Mouse (Mus musculus): ENCODE measurements at regions not wholly inside any gene's neighbourhood (a gene's known extent, or its start where the extent isn't known, plus 50 kb on each side); places are given as distances from the start of the nearest gene placed in this dataset.
"Not testable (repeated sequence)": the region's sequence is repeated elsewhere in the genome, so short reads cannot be mapped to it uniquely, and the experiment has no call there.

DNA sequence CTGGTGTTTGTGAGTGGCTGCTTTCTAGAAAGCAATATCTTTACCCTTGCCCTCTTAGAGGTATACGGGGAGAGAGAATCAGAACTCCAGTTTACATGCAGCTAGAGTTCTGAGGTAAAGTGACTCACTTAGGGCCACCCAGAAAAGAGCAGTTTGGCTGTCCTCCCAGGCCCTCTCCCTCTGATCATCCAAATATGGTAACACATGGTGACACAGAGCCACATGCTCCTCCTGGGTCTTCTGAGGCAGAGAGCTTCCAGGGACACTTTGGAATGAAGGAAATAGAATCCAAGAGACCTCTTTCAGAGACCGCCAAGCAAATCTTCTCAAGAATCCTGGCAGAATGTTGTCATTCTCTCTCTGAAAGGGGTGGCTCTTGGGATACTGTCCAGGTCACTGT, 1338.7 kb upstream of the A1bg start:
- no peak overlapping the region for H3K4me3 ChIP-seq (ENCODE audit: low read depth, low read length)
- H3K27me3 ChIP-seq (ENCODE audit: control insufficient read depth, insufficient read depth, low read depth, low read length): no peaks in the 10 kb centered on the region
- no peaks in the 10 kb centered on the region for H3K9me3 ChIP-seq (replicated peaks; ENCODE audit: control insufficient read depth, low read length, poor library complexity, severe bottlenecking)
- ATAC-seq: no peak
- no peak overlapping the region for H3K27ac ChIP-seq (ENCODE audit: low read length)
- H3K9ac ChIP-seq (ENCODE audit: low read depth, low read length): no peak overlapping the region
- no peaks in the 10 kb centered on the region for H3K36me3 ChIP-seq (ENCODE audit: control insufficient read depth, insufficient read depth, low read length)
- no peak overlapping the region for H3K4me2 ChIP-seq (ENCODE audit: low read length)
- 94% methylated on average over 2 of the region's 2 CpGs for WGBS
- H3K4me1 ChIP-seq (ENCODE audit: control insufficient read depth, insufficient read depth, low read length): peaks cover 3% of the 10 kb centered on the region; the same call in 1 of the 2 replicates

DNA sequence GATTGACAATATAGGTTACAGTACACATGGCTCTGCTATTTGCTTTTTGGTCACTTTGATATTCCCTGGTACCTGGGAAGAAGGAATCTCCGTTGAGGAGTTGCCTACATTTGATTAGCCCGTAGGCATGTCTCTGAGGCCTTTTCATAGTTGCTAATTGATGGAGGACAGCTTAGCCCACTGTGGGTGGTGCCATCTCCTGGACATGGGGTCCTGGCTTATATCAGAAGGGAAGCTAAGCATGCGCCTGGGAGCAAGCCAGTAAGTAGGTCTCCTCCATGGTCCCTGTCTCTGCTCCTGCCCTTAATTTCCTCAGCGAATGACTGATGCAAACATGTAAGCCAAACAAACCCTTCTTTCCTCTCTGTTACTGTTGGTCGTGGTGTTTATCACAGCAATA, 1335.8 kb upstream of the A1bg start:
- Histone ChIP-seq H3K4me1 (ENCODE audit: control insufficient read depth, insufficient read depth, low read length) (peaks cover 3% of the 10 kb centered on the region; the same call in 1 of the 2 replicates), H3K4me2 (ENCODE audit: low read length) (no peak overlapping the region), H3K36me3 (ENCODE audit: control insufficient read depth, insufficient read depth, low read length) (no peaks in the 10 kb centered on the region), H3K4me3 (ENCODE audit: low read depth, low read length) (no peak overlapping the region), H3K27me3 (ENCODE audit: control insufficient read depth, insufficient read depth, low read depth, low read length) (no peaks in the 10 kb centered on the region), H3K27ac (ENCODE audit: low read length) (no peak overlapping the region), H3K9me3 (replicated peaks; ENCODE audit: control insufficient read depth, low read length, poor library complexity, severe bottlenecking) (no peaks in the 10 kb centered on the region), H3K9ac (ENCODE audit: low read depth, low read length) (no peak overlapping the region)
- ATAC-seq: no peak
- WGBS: 80% methylated on average over 5 of the region's 5 CpGs

DNA sequence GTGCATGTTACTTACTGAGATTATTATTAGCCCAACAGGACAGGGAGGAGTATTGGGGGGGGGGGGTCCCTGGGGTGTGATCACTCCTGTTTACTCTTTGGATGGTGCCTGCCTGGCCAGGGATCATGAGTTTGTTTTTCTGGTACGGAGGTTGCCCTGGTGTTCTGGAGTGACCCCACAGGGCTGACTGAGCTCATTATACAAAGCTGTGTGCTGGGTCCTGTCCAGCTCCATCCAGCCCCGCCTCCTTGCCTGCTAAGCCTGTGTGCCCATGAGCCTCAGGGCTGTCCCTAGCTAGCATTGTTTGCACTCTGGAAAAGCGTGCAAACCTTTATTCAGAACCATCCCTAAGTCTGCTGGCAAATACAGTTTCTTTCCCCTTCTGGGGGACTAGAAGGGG, 1335.1 kb upstream of the A1bg start:
- peak; percentile 89 for ATAC-seq
- Histone ChIP-seq H3K27me3 (ENCODE audit: control insufficient read depth, insufficient read depth, low read depth, low read length) (no peaks in the 10 kb centered on the region), H3K4me1 (ENCODE audit: control insufficient read depth, insufficient read depth, low read length) (peaks cover 3% of the 10 kb centered on the region; the same call in 1 of the 2 replicates), H3K4me2 (ENCODE audit: low read length) (no peak overlapping the region), H3K9ac (ENCODE audit: low read depth, low read length) (no peak overlapping the region), H3K27ac (ENCODE audit: low read length) (no peak overlapping the region), H3K36me3 (ENCODE audit: control insufficient read depth, insufficient read depth, low read length) (no peaks in the 10 kb centered on the region), H3K4me3 (ENCODE audit: low read depth, low read length) (no peak overlapping the region), H3K9me3 (replicated peaks; ENCODE audit: control insufficient read depth, low read length, poor library complexity, severe bottlenecking) (no peaks in the 10 kb centered on the region)
- WGBS: 11% methylated on average over 3 of the region's 3 CpGs

DNA sequence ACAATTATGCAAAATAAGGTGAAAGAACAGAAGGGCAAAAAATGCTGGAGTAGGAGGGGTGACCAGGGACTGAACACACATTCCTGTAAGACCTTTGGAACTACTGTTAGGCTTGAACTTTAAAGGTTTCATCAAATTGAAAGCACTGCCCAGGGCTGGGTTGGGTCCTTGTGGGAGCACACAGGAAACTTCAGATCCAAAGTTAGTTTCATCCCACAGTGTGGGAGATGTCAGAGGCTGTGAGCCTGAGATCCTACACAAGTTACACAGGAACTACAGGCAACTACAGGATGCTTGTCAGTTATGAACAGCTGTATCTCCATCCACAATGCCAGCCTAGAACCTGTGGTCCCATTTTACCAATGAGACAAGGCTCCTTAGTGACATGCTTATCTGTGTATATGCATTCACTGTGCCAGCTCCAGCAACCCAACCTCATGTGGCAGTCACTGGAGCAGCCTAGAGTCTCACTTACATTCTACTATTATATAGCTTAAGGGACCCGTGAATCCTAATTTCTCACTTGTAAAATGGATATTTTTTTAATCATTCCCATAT, 1334.4 kb upstream of the A1bg start:
- 96% methylated on average over 1 of the region's 1 CpGs for WGBS
- Histone ChIP-seq H3K36me3 (ENCODE audit: control insufficient read depth, insufficient read depth, low read length) (no peaks in the 10 kb centered on the region), H3K9me3 (replicated peaks; ENCODE audit: control insufficient read depth, low read length, poor library complexity, severe bottlenecking) (no peaks in the 10 kb centered on the region), H3K27ac (ENCODE audit: low read length) (no peak overlapping the region), H3K27me3 (ENCODE audit: control insufficient read depth, insufficient read depth, low read depth, low read length) (no peaks in the 10 kb centered on the region), H3K4me1 (ENCODE audit: control insufficient read depth, insufficient read depth, low read length) (peaks cover 3% of the 10 kb centered on the region; the same call in 1 of the 2 replicates), H3K9ac (ENCODE audit: low read depth, low read length) (no peak overlapping the region), H3K4me2 (ENCODE audit: low read length) (no peak overlapping the region), H3K4me3 (ENCODE audit: low read depth, low read length) (no peak overlapping the region)
- ATAC-seq: no peak; the same call in 1 of the 2 replicates

DNA sequence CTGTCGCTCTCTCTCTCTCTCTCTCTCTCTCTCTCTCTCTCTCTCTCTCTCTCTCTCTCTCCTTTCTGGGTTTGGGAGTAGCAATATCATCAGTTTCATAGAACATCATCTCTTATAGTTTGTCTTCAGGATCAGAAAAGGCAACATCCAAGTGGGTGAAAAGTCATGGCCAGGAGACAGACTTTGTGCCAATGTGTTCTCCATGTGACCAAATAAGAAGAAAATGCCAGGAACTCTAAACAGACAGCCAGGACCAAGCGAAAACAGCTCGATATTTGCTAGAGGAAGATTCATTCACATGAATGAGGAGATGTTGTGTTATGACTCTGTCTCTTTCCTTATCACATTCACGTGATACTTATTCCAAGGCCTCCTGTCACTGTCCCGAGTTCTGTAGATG, 1332.8 kb upstream of the A1bg start:
- no peak overlapping the region for H3K27ac ChIP-seq (ENCODE audit: low read length)
- H3K4me2 ChIP-seq (ENCODE audit: low read length): no peak overlapping the region
- 85% methylated on average over 5 of the region's 5 CpGs for WGBS
- H3K4me3 ChIP-seq (ENCODE audit: low read depth, low read length): no peak overlapping the region
- H3K4me1 ChIP-seq (ENCODE audit: control insufficient read depth, insufficient read depth, low read length): peaks cover 3% of the 10 kb centered on the region; the same call in 1 of the 2 replicates
- no peak for ATAC-seq
- no peak overlapping the region for H3K9ac ChIP-seq (ENCODE audit: low read depth, low read length)
- no peaks in the 10 kb centered on the region for H3K9me3 ChIP-seq (replicated peaks; ENCODE audit: control insufficient read depth, low read length, poor library complexity, severe bottlenecking)
- no peaks in the 10 kb centered on the region for H3K36me3 ChIP-seq (ENCODE audit: control insufficient read depth, insufficient read depth, low read length)
- no peaks in the 10 kb centered on the region for H3K27me3 ChIP-seq (ENCODE audit: control insufficient read depth, insufficient read depth, low read depth, low read length)

DNA sequence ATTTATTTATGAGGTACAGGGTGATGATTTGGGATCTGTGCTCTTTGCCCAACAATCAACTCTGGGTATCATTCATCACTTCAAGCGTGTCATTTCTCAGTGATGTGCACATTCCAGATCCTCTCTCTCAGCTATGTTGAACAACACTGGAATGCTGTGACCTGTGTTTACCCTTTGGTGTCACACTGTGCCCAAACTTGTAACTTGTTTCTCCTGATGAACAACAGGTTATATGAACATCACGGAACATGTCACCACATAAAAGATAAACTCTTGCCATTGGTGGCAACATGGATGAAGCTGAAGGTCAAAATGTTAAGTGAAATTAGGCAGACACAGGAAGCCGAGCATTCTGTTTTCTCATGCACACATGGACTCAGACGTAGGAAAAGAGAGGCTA, 1330.9 kb upstream of the A1bg start:
- 90% methylated on average over 4 of the region's 4 CpGs for WGBS
- ATAC-seq: no peak

DNA sequence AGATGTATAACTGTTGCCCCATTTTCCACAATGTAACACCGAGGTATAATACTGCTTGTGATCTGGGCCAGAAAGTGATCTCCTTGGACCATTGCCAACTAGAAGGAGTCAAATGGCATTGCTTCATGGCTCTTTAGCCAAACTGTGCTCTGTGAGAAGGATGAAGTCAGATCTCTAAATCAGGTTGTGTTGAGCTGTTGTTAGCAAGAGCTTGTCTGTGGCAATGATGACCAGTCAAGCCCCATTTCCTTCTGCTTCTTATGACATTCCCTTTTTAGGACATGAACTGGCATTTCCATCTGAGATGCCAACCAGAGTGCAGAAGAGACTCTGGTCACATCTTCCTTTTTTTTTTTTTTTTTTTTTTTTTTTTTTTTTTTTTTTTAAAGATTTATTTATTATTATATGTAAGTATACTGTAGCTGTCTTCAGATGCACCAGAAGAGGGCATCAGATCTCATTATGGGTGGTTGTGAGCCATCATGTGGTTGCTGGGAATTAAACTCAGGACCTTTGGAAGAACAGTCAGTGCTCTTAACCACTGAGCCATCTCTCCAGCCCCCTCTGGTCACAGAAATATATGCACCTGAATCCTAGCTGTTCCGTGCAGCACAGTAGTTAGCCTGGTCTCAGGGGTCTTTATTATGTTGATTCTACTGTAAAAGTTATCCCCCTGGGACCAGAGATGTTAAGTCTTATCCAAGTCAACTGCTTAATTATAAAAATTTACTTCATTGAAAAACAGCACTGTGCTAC, 1329.4 kb upstream of the A1bg start:
- not testable (repeated sequence) for H3K4me3 ChIP-seq (ENCODE audit: low read depth, low read length); H3K9me3 ChIP-seq (replicated peaks; ENCODE audit: control insufficient read depth, low read length, poor library complexity, severe bottlenecking); H3K27me3 ChIP-seq (ENCODE audit: control insufficient read depth, insufficient read depth, low read depth, low read length); ATAC-seq; H3K36me3 ChIP-seq (ENCODE audit: control insufficient read depth, insufficient read depth, low read length); H3K4me2 ChIP-seq (ENCODE audit: low read length); H3K27ac ChIP-seq (ENCODE audit: low read length); H3K4me1 ChIP-seq (ENCODE audit: control insufficient read depth, insufficient read depth, low read length); H3K9ac ChIP-seq (ENCODE audit: low read depth, low read length)
- WGBS: 84% methylated on average over 2 of the region's 2 CpGs

More for the DNA sequence above, 1330.9 kb upstream of the A1bg start:
- no peaks in the 10 kb centered on the region for H3K27me3 ChIP-seq (ENCODE audit: control insufficient read depth, insufficient read depth, low read depth, low read length)
- no peaks in the 10 kb centered on the region for H3K36me3 ChIP-seq (ENCODE audit: control insufficient read depth, insufficient read depth, low read length)
- no peak overlapping the region for H3K4me3 ChIP-seq (ENCODE audit: low read depth, low read length)
- H3K9me3 ChIP-seq (replicated peaks; ENCODE audit: control insufficient read depth, low read length, poor library complexity, severe bottlenecking): no peaks in the 10 kb centered on the region
- H3K4me1 ChIP-seq (ENCODE audit: control insufficient read depth, insufficient read depth, low read length): peaks cover 3% of the 10 kb centered on the region; the same call in 1 of the 2 replicates
- H3K4me2 ChIP-seq (ENCODE audit: low read length): no peak overlapping the region
- H3K9ac ChIP-seq (ENCODE audit: low read depth, low read length): no peak overlapping the region
- no peak overlapping the region for H3K27ac ChIP-seq (ENCODE audit: low read length)

DNA sequence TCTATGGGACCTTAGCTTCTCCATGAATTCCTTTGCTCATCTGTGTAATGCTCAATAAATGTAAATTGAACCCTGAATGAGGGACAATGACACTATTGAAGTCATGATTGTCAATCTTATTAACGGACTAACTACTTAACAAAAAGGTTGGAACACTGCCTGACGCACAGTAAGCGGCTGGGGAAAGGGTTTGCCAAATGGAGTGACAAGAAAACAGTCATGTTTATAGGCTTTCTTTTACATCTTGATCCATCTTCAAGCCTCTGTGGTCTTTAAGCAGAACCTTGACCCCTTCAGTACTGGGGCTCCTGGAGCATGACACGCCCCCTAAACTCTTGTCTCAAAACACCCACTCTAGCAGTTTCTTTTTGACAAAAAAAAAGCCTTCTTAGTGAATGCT, 1326.6 kb upstream of the A1bg start:
- H3K27me3 ChIP-seq (ENCODE audit: control insufficient read depth, insufficient read depth, low read depth, low read length): no peaks in the 10 kb centered on the region
- ATAC-seq: no peak
- no peaks in the 10 kb centered on the region for H3K36me3 ChIP-seq (ENCODE audit: control insufficient read depth, insufficient read depth, low read length)
- H3K9me3 ChIP-seq (replicated peaks; ENCODE audit: control insufficient read depth, low read length, poor library complexity, severe bottlenecking): no peaks in the 10 kb centered on the region
- H3K27ac ChIP-seq (ENCODE audit: low read length): no peak overlapping the region
- H3K4me2 ChIP-seq (ENCODE audit: low read length): no peak overlapping the region
- no peak overlapping the region for H3K4me3 ChIP-seq (ENCODE audit: low read depth, low read length)
- 45% methylated on average over 4 of the region's 4 CpGs for WGBS
- H3K9ac ChIP-seq (ENCODE audit: low read depth, low read length): no peak overlapping the region
- no peaks in the 10 kb centered on the region for H3K4me1 ChIP-seq (ENCODE audit: control insufficient read depth, insufficient read depth, low read length)

DNA sequence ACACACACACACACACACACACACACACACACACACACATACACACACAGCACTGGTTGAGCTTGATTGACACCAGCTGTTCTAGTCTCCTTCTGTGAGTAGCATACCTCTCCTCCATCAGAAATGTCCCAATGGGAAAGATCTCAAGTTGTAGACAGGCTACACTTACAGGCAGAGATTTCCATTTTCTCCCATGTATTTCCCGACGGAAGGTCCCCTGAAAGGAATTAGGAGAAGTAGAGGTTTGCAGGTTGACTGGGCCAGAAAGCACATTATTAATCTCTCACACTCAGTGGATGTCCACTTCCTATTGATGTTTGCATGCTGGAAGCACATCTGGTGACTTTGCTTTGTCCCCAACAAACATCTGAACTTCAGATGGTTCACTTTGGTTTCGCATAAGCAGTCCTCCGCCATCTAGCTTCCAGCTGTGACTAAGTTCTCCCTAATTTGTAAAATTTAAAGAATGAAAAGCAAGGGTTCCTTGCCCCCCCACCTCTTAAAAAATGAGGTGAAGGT, 1323.8 kb upstream of the A1bg start:
- Histone ChIP-seq H3K4me2 (ENCODE audit: low read length) (no peak overlapping the region), H3K27ac (ENCODE audit: low read length) (no peak overlapping the region), H3K9ac (ENCODE audit: low read depth, low read length) (no peak overlapping the region), H3K4me1 (ENCODE audit: control insufficient read depth, insufficient read depth, low read length) (no peaks in the 10 kb centered on the region), H3K9me3 (replicated peaks; ENCODE audit: control insufficient read depth, low read length, poor library complexity, severe bottlenecking) (no peaks in the 10 kb centered on the region), H3K4me3 (ENCODE audit: low read depth, low read length) (no peak overlapping the region), H3K27me3 (ENCODE audit: control insufficient read depth, insufficient read depth, low read depth, low read length) (no peaks in the 10 kb centered on the region), H3K36me3 (ENCODE audit: control insufficient read depth, insufficient read depth, low read length) (no peaks in the 10 kb centered on the region)
- 88% methylated on average over 4 of the region's 4 CpGs for WGBS
- no peak for ATAC-seq
